Mouse (Mus musculus): ENCODE results near the gene Casz1. TPM values are rescaled to one million over a fixed set of nuclear protein-coding genes. Genes with fewer than 3 reads are reported as not detected.

Gene Casz1
- total RNA-seq, 1 experiment: 4.0 TPM

DNA sequence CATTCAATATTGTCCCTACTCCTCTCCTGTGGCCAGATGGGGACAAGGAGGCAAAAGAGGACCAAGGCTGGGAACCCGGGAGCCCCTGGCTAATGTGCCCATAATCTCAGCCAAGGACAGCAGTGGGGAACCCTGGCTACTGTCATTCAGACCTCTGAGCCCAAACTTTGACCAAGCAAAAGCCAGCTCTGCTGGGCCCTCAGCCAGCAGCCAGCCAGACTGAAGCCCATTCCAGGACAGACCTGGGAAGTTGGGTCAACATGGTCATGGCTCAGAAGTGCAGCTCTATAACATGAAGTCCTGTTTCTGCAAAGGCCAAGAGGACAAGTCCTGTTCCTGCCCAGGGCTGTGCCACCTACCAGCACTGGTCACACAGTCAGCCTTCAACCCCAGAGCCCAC lies 157.9 kb downstream of the Casz1 start:
- no peak overlapping the region for H3K4me3 ChIP-seq (ENCODE audit: insufficient read depth in 1 of 2, low read depth in 1 of 2, low read length in 2 of 2, poor library complexity in 1 of 2, severe bottlenecking in 1 of 2)
- DNase-seq (ENCODE audit: low read depth, low spot score): no peak
- H3K36me3 ChIP-seq (ENCODE audit: control insufficient read depth, insufficient read depth, low read length, poor library complexity, severe bottlenecking): peaks cover 20% of the 10 kb centered on the region; the same call in 1 of the 2 replicates
- H3K9ac ChIP-seq (ENCODE audit: insufficient read depth, low read depth, low read length, poor library complexity, severe bottlenecking): no peak overlapping the region
- no peaks in the 10 kb centered on the region for H3K4me1 ChIP-seq (ENCODE audit: control insufficient read depth in 2 of 2, insufficient read depth in 2 of 2, low read length in 2 of 2, poor library complexity in 1 of 2)
- no peak overlapping the region for H3K27ac ChIP-seq (ENCODE audit: insufficient read depth, low read depth, low read length, poor library complexity, severe bottlenecking)
- in situ Hi-C loops (cut with MboI; ENCODE audit: low sequenced_read_pairs in 2 of 2, unreplicated experiment in 2 of 2): no loop called here
- TF ChIP-seq ZNF384 (IDR thresholded peaks at IDR 0.05; ENCODE audit: low read depth, low read length): no peak
- TF ChIP-seq CHD2 (IDR thresholded peaks at IDR 0.05; ENCODE audit: low read depth, low read length): no peak
- no peak for TF ChIP-seq MAFK (IDR thresholded peaks at IDR 0.05; ENCODE audit: insufficient read depth, low read depth, low read length)
- no peak for TF ChIP-seq ZC3H11A (IDR thresholded peaks at IDR 0.05; ENCODE audit: borderline replicate concordance, low read depth, low read length)
- no peaks in the 10 kb centered on the region for H3K9me3 ChIP-seq (ENCODE audit: control insufficient read depth, insufficient read depth, low read depth, low read length)

DNA sequence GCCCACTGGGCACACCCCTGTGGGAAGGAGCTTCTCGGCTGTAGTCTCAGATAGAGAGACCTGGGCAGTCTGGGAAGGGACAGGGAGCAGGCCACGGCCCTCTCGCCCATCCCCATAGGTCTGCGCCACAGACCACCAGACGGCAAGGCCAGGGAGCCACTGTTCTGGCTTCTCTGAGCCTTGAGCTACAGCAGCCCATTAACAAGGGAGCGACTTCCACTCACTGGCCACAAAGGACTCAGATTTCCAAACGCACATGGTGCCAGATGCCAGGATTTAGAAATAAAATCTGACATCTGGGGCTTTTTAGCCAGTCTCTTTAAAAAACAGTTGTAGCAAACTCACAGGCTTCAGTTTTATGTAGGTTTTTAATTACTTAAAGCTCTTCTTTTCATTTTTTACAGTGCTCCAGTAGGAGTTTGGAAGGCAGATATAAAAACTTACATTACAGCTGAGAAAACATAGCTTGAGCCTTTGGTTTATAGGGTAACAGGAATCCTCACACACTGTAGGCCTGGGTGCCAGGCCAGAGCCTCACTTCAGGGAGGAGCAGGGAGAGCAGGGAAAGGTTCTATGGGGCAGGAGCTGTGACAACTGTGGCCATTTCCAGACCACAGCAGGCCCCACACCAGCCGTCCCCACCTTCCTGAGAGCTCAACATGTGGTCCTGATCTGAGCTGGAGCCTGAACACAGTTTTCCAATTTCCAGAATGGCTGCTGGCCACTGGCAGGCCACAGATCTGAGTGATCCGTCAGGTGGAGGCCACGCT lies 160.5 kb downstream of the Casz1 start:
- Histone ChIP-seq H3K36me3 (ENCODE audit: control insufficient read depth, insufficient read depth, low read length, poor library complexity, severe bottlenecking) (peaks cover 21% of the 10 kb centered on the region; the same call in 1 of the 2 replicates), H3K4me3 (ENCODE audit: insufficient read depth in 1 of 2, low read depth in 1 of 2, low read length in 2 of 2, poor library complexity in 1 of 2, severe bottlenecking in 1 of 2) (no peak overlapping the region), H3K27ac (ENCODE audit: insufficient read depth, low read depth, low read length, poor library complexity, severe bottlenecking) (no peak overlapping the region), H3K4me1 (ENCODE audit: control insufficient read depth in 2 of 2, insufficient read depth in 2 of 2, low read length in 2 of 2, poor library complexity in 1 of 2) (no peaks in the 10 kb centered on the region), H3K9me3 (ENCODE audit: control insufficient read depth, insufficient read depth, low read depth, low read length) (no peaks in the 10 kb centered on the region), H3K9ac (ENCODE audit: insufficient read depth, low read depth, low read length, poor library complexity, severe bottlenecking) (no peak overlapping the region)
- in situ Hi-C loops (cut with MboI; ENCODE audit: low sequenced_read_pairs in 2 of 2, unreplicated experiment in 2 of 2): no loop called here
- no peak for DNase-seq (ENCODE audit: low read depth, low spot score)
- no peak for TF ChIP-seq ZC3H11A (IDR thresholded peaks at IDR 0.05; ENCODE audit: borderline replicate concordance, low read depth, low read length)
- no peak for TF ChIP-seq HCFC1 (IDR thresholded peaks at IDR 0.05; ENCODE audit: borderline replicate concordance, insufficient read depth, low read length)
- no peak for TF ChIP-seq MAFK (IDR thresholded peaks at IDR 0.05; ENCODE audit: insufficient read depth, low read depth, low read length)

DNA sequence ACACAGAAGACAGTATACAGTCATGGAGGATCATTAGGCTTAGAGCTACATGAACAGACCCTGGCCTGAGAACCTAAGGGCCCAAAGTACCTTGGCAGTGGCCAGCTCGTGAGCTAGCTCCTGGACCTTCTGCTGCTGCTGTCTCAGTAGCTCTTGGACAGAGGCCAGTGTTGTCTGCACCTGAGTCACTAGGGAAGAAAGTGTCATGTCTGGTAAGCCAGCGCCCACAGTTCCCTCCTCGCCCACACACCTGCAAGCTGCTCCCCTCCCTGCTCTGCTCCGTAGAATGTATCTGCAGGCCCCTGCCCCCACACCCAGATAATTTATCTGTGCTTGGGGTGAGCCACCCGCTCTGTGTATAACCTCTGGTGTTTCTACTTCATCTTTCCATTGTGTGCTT lies 161.9 kb downstream of the Casz1 start:
- peaks cover 18% of the 10 kb centered on the region; the same call in 1 of the 2 replicates for H3K36me3 ChIP-seq (ENCODE audit: control insufficient read depth, insufficient read depth, low read length, poor library complexity, severe bottlenecking)
- no peaks in the 10 kb centered on the region for H3K4me1 ChIP-seq (ENCODE audit: control insufficient read depth in 2 of 2, insufficient read depth in 2 of 2, low read length in 2 of 2, poor library complexity in 1 of 2)
- in situ Hi-C loops (cut with MboI; ENCODE audit: low sequenced_read_pairs in 2 of 2, unreplicated experiment in 2 of 2): no loop called here
- H3K4me3 ChIP-seq (ENCODE audit: insufficient read depth in 1 of 2, low read depth in 1 of 2, low read length in 2 of 2, poor library complexity in 1 of 2, severe bottlenecking in 1 of 2): no peak overlapping the region
- TF ChIP-seq HCFC1 (IDR thresholded peaks at IDR 0.05; ENCODE audit: borderline replicate concordance, insufficient read depth, low read length) (no peak), ZNF384 (IDR thresholded peaks at IDR 0.05; ENCODE audit: low read depth, low read length) (no peak), ZC3H11A (IDR thresholded peaks at IDR 0.05; ENCODE audit: borderline replicate concordance, low read depth, low read length) (no peak), CHD2 (IDR thresholded peaks at IDR 0.05; ENCODE audit: low read depth, low read length) (no peak), MAFK (IDR thresholded peaks at IDR 0.05; ENCODE audit: insufficient read depth, low read depth, low read length) (no peak)
- DNase-seq (ENCODE audit: low read depth, low spot score): no peak
- H3K27ac ChIP-seq (ENCODE audit: insufficient read depth, low read depth, low read length, poor library complexity, severe bottlenecking): no peak overlapping the region
- no peaks in the 10 kb centered on the region for H3K9me3 ChIP-seq (ENCODE audit: control insufficient read depth, insufficient read depth, low read depth, low read length)
- H3K9ac ChIP-seq (ENCODE audit: insufficient read depth, low read depth, low read length, poor library complexity, severe bottlenecking): no peak overlapping the region

DNA sequence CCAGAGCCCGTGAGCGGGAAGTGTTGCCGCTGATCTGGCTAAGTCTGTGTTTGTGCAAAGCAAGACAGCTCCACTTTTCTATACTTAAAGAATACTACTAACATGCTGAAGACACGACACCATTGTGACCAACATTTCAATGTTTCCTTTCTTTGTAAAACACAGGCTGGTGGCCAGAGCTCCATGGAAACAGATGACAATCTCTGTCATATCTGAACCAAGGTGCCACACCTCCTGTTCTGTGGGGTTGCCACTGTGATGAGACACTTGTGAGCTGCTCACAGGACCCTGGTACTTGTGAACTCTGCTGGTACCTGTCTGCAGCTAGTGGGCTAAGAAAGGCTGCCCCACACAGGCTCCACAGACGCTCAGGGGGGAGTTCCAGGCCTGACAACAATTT lies 164.6 kb downstream of the Casz1 start:
- no peak for DNase-seq (ENCODE audit: low read depth, low spot score)
- Histone ChIP-seq H3K9me3 (ENCODE audit: control insufficient read depth, insufficient read depth, low read depth, low read length) (no peaks in the 10 kb centered on the region), H3K4me1 (ENCODE audit: control insufficient read depth in 2 of 2, insufficient read depth in 2 of 2, low read length in 2 of 2, poor library complexity in 1 of 2) (no peaks in the 10 kb centered on the region), H3K9ac (ENCODE audit: insufficient read depth, low read depth, low read length, poor library complexity, severe bottlenecking) (no peak overlapping the region), H3K27ac (ENCODE audit: insufficient read depth, low read depth, low read length, poor library complexity, severe bottlenecking) (no peak overlapping the region), H3K4me3 (ENCODE audit: insufficient read depth in 1 of 2, low read depth in 1 of 2, low read length in 2 of 2, poor library complexity in 1 of 2, severe bottlenecking in 1 of 2) (no peak overlapping the region), H3K36me3 (ENCODE audit: control insufficient read depth, insufficient read depth, low read length, poor library complexity, severe bottlenecking) (peaks cover 11% of the 10 kb centered on the region; the same call in 1 of the 2 replicates)
- TF ChIP-seq CHD2 (IDR thresholded peaks at IDR 0.05; ENCODE audit: low read depth, low read length): no peak
- no peak for TF ChIP-seq ZNF384 (IDR thresholded peaks at IDR 0.05; ENCODE audit: low read depth, low read length)
- no peak for TF ChIP-seq HCFC1 (IDR thresholded peaks at IDR 0.05; ENCODE audit: borderline replicate concordance, insufficient read depth, low read length)
- TF ChIP-seq ZC3H11A (IDR thresholded peaks at IDR 0.05; ENCODE audit: borderline replicate concordance, low read depth, low read length): no peak
- TF ChIP-seq MAFK (IDR thresholded peaks at IDR 0.05; ENCODE audit: insufficient read depth, low read depth, low read length): no peak
- in situ Hi-C loops (cut with MboI; ENCODE audit: low sequenced_read_pairs in 2 of 2, unreplicated experiment in 2 of 2): no loop called here

Measured in ES-E14 (cell line).